Mouse (Mus musculus) regulatory T cell (primary cell): ENCODE data around the gene Pitpnb.

Experiments
- in situ Hi-C: fragments of 300-600 bp; cut with MboI, MseI; formaldehyde crosslinking; loops from one replicate; pipeline ENCODE4 v1.15.1; 2025; ENCODE audit warnings: high pct_unique_total_duplicates

Pitpnb gene

DNA sequence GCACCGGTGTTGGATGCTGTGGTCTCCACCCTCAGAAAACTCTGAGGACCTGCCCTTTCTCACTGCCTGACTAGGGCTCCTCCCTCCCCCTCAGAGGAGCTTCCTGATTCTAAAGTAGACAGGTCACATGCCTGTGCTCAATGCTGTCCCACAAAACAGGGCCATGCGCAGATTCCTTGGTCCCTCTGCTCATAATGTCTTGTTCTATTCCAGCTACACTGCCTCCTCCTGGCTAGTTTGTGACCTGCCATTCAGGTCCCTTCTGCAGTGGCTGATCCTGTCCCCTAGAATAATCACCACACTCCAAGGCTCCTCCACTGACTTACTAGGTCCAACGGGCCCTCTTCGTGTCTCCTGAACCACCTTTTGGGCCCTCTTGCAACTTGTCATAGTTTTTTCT lies 65.6 kb downstream of the Pitpnb start:
- in situ Hi-C loops, result no loop called here

DNA sequence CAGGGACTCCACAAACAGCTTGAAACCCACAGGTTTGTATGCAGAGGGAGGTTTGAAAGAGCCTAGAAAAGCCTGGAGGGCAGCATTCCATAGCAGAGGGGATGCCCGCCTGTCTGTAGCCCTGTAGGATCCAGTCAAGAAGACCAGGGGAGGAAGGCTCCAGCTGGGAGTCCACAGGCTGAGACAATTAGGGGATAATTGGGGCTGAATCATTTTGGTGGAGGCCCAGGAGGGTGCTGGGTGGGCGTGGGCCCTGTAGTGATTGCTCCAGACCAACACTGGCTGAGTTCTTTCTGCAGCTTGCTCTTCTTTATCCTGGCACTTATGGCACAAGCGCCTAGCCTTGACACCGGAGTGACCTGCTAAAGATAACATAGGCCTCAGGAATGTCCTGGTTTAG lies 67.9 kb downstream of the Pitpnb start:
- in situ Hi-C loops, result no loop called here

DNA sequence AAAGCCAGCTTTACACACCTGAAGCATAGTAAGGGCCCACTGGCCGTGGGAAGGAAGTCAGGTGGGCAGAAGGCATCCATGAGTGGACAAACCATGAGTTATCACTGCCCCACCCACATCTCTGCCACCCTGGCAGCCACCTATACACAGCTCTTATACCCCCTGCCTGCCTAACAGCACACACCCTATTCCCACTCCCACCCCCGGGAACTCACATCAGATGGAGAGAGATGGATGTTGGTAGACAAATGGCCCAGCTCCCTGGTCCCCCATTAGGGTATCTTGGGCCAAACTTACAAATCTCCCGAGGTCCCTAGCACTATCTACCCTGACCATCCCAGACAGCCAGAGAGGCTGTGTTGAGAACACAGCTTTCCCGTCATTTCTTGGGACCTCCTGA lies 68.7 kb downstream of the Pitpnb start:
- in situ Hi-C loops, result no loop called here

DNA sequence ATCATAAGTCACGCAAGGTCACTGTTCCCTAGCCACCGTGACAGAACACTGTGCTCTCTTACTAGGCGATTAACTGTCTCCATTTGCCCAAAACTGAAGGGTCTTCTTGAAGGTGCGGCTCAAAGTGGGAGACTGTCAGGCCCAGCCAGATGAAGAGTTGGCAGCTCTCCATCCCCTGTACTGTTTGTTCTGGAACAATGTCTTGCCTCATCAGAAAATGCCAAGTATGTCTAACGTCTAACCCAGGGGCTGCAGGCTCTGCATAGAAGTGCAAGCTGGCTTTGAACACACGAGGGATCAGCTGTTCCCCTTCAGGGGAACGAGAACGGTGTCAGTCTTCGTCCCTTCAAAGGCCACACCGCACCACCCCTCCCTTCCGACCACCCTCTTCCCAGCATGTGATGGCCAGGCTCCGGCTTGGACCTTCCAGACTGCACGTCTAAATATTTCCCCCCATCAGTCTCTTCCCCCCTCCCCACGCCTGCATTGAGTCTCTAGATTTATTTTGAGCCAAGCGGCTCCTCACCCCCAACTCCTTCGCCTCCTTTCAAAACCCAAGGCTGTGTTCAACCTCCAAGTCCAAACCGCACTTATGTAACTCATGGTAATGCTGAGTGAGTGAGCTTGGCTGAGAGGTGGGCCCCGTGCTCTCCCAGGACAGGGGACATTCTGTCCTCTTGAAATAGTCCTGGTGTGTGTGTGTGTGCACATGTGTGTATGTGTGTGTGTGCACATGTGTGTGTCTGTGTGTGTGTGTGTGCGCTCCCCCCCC lies 71.5 kb downstream of the Pitpnb start:
- in situ Hi-C loops, result no loop called here

DNA sequence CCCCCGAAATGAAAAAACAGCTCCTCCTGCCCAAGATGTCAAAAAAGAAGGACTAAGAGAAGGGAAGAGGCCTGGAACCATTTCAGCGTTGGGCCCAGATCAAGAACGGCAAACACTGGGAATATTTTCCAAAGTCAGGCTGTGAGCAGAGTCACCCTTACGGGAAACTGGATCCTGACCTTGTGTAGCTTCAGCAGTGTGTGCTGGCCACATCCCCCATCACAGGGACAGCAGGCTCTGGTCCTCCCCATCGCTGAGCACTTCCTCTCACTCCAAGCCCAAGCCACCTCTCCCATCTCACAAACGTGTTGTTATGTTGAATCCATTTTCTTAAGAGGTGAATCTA lies 72.1 kb downstream of the Pitpnb start:
- in situ Hi-C loops, result no loop called here

DNA sequence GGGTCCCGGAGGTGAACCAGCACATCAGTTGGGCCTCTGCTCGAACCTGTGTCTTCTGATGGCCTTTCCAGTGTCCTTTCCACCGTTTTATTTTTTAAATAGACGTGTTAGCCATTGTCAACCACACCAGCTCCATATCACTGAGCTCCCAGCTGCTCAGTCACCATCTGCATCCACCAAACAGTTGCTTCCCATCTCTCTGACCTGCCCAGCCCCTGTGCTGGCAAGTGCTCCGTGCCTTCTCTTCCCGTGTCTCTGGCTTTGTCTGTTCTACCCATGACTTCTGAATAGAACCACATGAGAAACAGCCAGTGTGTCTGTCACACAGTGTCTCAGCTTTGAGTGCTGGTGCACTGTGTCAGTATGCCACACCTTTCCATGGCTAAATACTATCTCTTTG lies 74.2 kb downstream of the Pitpnb start:
- in situ Hi-C loops, result no loop called here

DNA sequence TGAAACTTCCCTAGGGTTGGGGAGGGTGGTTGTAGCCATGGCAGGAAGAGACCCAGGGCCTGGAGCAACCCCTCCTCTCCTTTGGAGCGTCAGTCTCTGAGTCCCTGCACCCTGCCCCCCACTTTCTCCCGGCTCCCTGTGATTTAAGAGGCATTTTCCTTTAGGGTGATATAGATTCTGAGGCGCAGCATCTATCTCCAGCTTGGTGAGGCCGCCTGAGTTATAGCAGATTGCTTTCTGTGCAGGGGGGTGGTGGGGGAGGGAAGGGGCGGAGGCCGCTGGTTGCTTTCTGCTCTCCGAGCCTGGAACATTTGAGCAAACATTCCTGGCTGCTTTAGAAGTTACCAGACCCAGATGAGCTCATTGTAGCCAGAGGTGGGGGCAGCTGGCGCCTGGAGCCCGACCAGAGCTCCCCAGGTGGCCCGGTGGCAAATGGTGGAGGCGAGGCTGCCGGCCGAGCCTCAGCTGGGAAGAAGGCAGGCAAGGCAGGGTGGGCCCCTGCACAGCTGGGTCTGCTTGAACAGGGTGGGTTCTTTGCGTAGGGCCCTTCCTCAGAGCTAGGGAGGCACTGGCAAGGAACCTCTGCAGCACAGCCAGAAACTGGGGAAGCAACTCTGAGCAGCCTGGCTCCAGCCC lies 78.0 kb downstream of the Pitpnb start:
- in situ Hi-C loops, result no loop called here

DNA sequence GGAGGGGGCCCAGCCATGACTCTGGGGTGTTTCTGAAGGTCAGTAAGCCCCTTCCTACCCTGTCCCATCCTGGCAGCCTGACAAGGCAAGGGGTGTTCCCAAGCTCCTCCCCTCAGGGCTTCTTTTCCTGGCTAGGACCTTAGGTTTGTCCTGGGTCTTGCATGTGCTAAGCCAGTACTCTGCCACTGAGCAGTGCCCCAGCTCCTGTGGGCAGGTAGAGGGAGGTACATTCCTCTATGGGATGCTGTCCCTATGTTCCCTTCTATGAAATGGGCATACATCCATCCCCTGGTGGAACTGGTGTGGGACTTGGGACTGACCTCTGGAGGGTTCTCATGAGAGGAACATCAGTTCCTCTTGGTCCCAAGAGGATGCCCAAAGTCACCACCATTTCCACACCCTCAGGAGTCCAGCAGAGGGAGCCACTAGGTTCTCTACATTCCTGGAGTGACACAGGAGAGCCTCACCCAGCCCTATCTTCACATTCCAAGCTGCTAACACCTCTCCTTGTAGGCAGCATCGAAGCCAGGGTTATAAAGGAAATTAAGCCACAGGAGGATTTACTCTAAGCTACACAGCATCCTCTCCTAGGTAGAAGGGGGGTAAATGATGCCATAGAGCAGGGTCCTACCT lies 79.0 kb downstream of the Pitpnb start:
- in situ Hi-C loops, result loop anchor here (5.0 kb wide), 1 partner anchor 748 kb away; no protein-coding TSS in a partner anchor

DNA sequence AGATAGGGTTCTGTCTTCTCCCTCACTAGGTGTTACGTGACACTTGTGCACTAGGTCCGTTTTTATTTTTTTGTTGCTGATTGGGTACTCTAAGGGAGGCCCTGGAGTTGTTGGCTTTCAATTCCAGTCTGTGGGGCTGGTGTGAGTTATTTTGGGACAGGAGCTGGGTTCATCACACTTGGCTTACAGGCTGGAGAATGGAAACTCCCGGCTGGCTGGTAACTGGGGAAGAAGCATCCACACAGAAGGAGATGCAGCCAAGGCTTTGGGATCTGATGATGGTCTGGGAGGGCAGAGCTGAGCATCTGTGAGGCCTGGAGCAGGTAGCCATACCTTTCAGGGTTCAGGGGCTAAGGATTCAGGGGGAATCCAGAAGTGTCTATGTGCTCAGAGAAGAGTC lies 80.1 kb downstream of the Pitpnb start:
- in situ Hi-C loops, result loop anchor here (5.0 kb wide), 1 partner anchor 747 kb away; no protein-coding TSS in a partner anchor

DNA sequence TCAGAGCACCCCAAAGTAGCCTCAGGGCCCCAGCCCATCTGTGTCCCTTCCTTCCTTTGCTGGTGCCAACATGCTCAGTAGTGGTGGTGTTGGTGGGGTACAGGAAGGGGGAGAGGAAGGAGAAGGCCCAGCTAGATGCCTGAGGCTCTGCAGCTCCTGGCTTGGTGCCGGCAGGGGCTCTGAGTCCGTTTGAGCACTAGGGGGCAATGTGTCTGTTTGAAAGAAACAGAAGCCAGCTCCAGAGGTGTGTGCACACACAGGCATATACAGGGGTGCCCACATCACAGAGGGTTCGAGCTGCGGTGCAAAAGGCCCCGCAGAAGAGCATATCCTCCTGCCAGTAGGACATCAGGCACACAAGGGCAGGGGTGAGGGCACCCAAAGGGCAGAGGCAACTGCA lies 83.6 kb downstream of the Pitpnb start:
- in situ Hi-C loops, result loop anchor here (5.0 kb wide), 1 partner anchor 743 kb away; no protein-coding TSS in a partner anchor

DNA sequence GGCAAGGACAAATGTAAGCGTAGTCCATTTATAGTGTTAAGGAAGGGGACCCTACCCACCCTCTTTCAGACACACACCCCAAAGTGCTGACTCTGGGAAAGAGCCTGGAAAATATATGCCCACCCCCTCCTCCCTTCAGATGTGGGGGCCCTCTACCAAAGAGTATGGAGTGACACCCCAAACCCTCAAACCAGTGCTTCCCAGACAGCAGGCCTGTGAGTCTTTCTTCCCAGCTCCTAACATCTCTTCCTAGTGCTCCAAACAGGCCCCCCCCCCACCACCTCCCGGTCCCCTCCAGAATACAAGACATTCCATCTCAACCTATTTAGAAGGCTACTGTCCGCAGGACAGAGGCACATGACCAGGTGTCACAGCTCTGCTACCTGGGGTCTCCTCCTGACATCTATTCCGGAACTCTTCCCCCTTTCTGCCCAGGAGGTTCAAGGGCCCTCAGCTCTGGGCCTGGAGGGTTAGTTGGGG lies 84.2 kb downstream of the Pitpnb start:
- in situ Hi-C loops, result loop anchor here (5.0 kb wide), 1 partner anchor 742 kb away; no protein-coding TSS in a partner anchor

DNA sequence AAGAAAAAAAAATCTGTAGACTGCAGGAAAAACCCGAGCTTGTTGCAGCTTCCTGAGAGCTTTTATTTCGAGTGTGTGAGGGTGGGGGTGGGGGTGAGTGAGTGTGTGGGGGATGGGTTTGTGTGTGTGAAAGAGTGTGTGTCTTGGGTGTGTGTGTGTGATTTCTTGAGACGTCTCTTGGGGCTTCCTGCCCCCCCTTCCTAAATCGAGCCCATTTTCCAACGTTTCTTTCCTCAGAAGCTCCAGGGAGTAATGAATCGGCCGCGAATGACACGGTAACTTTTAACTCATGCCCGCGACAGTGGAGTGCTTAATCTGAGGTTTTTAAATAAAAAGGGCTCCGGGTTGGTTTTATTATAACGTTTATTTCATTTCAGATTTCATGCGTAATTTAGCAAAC lies 85.0 kb downstream of the Pitpnb start:
- in situ Hi-C loops, result no loop called here

DNA sequence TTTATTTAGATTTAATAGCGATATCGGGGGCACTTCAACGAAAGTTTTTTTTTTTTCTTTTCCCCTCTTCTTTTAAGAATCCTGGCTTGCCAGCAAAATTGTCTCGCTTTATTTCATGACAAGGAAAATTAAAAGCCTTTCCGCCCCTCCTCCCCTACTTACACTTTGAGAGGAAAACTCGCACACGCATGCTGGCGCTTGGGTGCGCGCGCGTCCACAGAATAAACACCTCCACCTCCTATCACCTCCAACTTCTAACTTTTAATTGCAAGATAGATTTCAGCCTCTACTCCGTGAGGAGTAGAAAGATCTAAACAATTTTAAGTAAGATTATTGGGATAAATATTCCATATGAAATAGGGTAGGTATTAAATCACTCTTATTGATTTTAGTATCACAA lies 85.5 kb downstream of the Pitpnb start:
- in situ Hi-C loops, result no loop called here

DNA sequence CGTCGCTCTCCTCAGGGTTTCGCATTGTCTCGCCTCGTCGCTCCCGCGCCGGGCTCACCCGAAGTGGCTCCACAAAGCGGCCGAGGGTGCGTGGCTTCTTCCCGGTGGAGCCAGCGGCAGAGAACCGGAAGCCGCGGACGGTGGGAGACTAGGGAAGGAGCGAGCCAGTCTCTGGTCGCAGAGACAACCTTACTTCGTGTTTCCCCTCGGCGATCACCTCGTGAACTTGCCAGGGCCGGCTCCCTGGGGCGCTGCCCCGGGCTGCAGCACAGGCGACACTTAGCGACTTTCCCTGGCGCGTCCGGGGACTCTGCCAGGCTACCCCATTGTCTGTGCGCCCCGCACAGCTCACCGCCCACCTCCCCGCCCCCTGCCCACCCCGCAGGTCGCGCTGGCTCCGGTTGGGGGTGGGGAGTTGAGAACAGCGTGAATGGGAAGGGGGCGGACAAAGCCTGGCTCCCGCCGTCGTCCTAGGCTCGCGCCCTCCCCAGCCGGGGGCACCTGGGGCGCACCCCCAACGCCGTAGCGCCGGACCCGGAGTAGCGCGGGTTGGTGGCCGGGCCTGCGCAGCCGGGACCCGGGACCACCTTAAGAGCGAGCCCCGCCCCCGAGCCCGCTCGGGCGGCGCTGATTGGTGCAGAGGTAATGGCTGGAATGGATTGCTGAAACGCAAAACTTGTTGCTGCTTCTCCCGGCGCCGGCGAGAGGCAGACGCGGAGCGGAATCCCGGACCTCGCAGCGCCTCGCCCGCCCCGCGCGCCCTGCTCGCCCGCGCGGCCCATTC lies 86.2 kb downstream of the Pitpnb start, which contains the start of gene Mn1:
Gene Mn1, plus strand, starts transcription at position 772 of the 784 bp plus-strand sequence.
- in situ Hi-C loops, result no loop called here

DNA sequence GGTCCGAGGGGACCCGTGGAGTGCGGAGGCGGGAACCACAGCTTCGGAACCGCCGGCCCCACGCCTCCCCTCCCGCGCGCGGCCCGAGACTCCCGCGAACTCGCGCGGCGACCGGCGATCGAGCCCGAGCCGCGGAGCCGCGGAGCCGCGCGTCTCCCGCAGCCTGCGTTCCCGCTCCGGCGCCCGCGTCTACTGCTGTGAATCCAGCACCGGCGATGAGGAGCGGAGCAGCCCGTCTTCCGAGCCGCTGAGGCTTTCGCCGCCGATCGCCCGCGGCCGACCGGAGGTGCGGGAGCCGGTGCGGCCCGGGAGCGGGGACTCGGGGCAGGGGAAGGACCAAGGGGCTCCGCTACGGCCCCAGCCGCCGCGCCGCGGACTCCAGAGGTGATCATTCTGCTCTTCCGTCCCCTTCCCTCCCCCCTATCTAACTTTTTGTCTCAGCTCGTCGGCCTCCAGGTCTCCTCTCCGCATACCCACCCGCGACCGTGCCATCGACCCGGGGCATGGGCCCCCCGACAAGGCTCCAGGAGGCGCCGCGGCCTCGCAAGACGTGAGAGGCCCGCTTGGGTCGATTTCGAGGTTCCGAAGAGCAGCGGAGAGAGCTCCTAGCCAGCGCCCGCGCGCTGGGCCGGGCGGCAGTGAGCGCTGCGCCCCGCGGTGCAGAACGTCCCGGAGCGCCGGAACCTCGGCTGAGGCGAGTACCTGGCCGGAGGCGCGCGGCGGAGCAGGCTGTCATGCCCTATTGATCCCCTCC lies 87.0 kb downstream of the Pitpnb start:
- in situ Hi-C loops, result no loop called here

DNA sequence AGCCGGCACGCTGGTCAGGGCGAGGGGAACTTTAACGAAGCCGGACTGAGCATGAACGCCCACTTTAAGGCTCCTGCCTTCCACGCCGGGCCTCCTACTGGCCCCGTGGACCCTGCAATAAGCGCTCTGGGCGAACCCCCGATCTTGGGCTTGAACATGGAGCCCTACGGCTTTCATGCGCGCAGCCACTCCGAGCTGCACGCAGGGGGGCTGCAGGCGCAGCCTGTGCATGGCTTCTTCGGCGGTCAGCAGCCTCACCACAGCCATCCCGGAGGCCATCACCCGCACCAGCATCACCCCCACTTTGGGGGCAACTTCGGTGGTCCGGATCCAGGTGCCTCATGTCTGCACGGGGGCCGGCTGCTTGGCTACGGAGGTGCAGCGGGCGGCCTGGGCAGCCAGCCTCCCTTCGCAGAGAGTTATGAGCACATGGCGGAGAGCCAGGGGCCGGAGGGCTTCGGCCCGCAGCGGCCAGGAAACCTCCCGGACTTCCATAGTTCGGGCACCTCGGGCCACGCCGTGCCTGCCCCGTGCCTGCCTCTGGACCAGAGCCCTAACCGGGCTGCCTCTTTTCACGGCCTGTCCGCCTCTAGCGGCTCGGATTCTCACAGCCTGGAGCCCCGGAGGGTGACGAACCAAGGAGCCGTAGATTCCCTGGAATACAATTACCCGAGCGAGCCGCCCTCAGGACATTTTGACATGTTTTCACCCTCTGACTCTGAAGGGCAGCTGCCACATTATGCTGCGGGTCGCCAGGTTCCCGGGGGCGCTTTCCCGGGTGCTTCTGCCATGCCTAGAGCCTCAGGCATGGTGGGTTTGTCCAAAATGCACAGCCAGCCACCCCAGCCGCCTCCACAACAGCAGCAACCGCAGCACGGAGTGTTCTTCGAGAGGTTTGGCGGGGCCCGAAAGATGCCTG lies 87.9 kb downstream of the Pitpnb start:
- in situ Hi-C loops, result no loop called here

DNA sequence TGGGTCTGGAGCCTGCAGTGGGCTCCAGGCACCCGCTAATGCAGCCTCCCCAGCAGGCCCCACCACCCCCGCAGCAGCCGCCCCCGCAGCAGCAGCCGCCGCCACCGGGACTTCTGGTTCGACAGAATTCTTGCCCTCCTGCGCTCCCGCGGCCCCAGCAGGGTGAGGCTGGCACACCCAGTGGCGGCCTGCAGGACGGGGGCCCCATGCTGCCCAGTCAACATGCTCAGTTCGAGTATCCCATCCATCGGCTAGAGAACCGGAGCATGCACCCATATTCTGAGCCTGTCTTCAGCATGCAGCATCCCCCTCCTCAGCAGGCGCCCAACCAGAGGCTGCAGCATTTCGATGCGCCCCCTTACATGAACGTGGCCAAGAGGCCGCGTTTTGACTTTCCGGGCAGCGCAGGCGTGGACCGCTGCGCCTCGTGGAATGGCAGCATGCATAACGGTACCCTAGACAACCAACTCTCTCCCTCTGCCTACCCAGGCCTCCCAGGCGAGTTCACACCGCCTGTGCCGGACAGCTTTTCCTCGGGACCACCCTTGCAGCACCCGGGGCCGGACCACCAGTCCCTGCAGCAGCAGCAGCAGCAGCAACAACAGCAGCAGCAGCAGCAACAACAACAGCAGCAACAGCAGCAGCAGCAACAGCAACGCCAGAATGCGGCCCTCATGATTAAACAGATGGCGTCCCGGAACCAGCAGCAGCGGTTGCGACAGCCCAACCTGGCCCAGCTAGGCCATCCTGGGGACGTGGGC lies 88.7 kb downstream of the Pitpnb start:
- in situ Hi-C loops, result no loop called here

DNA sequence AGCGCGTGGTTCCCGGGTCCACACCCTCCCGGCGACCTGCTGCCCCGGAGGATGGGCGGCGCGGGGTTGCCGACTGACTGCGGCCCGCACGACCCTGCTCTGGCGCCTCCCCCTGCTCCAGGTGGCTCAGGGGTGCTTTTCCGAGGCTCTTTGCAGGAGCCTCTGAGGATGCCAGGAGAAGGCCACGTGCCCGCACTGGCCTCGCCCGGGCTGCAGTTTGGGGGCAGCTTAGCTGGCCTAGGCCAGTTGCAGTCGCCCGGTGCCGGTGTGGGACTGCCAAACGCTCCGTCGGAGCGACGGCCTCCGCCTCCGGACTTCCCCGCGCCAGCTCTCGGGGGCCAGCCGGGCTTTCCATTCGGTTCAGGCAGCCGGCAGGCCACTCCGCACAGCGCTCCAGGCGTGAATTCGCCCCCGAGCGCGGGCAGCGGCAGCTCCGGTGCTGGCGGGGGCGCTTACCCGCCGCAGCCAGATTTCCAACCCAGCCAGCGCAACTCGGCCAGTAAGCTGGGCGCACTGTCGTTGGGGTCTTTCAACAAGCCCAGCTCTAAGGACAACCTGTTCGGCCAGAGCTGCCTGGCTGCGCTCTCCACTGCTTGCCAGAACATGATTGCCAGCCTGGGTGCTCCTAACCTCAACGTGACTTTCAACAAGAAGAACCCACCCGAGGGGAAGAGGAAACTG lies 89.6 kb downstream of the Pitpnb start:
- in situ Hi-C loops, result no loop called here

DNA sequence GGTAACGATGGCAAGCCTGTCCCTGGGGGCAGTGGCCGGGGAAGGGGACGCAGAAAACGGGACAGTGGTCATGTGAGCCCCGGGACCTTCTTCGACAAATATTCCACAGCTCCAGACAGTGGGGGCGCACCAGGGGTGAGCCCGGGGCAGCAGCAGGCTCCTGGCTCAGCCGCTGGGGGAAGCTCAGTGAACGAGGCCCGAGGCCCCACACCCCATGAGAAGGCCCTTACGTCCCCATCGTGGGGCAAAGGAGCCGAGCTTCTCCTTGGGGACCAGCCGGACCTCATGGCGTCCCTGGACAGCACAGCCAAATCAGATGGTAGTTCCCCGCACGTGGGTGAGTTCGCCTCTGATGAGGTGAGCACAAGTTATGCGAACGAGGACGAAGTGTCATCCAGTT lies 90.3 kb downstream of the Pitpnb start:
- in situ Hi-C loops, result no loop called here
